Mouse (Mus musculus) CH12.LX (cell line): ENCODE data around the gene Evx2. TPM values are rescaled to one million over a fixed set of nuclear protein-coding genes. Genes with fewer than 3 reads are reported as not detected.

Experiments
- DNase-seq: peaks from one replicate; pipeline ENCODE4 v3.0.0-alpha.2; 2013; ENCODE audit errors: extremely low read depth
- H3K27ac ChIP-seq: 2 replicates; pipeline ENCODE4 v1.5.1; 2012; ENCODE audit warnings: low read depth, mild to moderate bottlenecking, control low read depth, moderate library complexity; ENCODE audit not compliant: insufficient read depth
- H3K27me3 ChIP-seq: replicated peaks from 2 replicates; pipeline ENCODE3; 2012; ENCODE audit warnings: inconsistent platforms
- H3K36me3 ChIP-seq, 2 experiments: replicated peaks in 1 of 2; 2 replicates each; pipeline versions ENCODE3 to v1.6.1; 2012; ENCODE audit warnings: inconsistent platforms in 1 of 2, low read length in 1 of 2, mild to moderate bottlenecking in 1 of 2, mixed read lengths in 1 of 2, moderate library complexity in 1 of 2; ENCODE audit not compliant: control insufficient read depth in 1 of 2, insufficient read depth in 1 of 2
- H3K4me1 ChIP-seq, 2 experiments: 2 replicates each; pipeline ENCODE4 v1.6.1; 2012; ENCODE audit warnings: inconsistent platforms in 1 of 2, moderate library complexity in 1 of 2; ENCODE audit not compliant: insufficient read depth in 2 of 2, control insufficient read depth in 1 of 2
- H3K4me2 ChIP-seq: 2 replicates; pipeline ENCODE4 v1.6.1; 2012; ENCODE audit warnings: low read depth, mild to moderate bottlenecking, control low read depth; ENCODE audit not compliant: poor library complexity, insufficient read depth, severe bottlenecking
- H3K4me3 ChIP-seq, 3 experiments: fragments of 150-350 bp in 1 of 3; sonication (generic) in 1 of 3; replicated peaks in 1 of 3; 2 replicates each; pipeline versions ENCODE3 to v1.5.1; 2011 to 2012; ENCODE audit warnings: low read depth in 2 of 3, low read length in 2 of 3, mild to moderate bottlenecking in 2 of 3, moderate library complexity in 2 of 3, control low read depth in 1 of 3, improper control_type of control experiment in 1 of 3, inconsistent platforms in 1 of 3, mixed read lengths in 1 of 3; ENCODE audit not compliant: poor library complexity in 1 of 3
- H3K79me2 ChIP-seq: replicated peaks from 2 replicates; pipeline ENCODE4 v1.6.1; 2012; ENCODE audit warnings: mild to moderate bottlenecking, moderate library complexity; ENCODE audit not compliant: control insufficient read depth, poor library complexity, insufficient read depth, severe bottlenecking; ENCODE audit errors: extremely low read depth
- H3K9ac ChIP-seq: 2 replicates; pipeline ENCODE4 v1.6.1; 2012; ENCODE audit warnings: low read depth, mild to moderate bottlenecking, control low read depth, moderate library complexity; ENCODE audit not compliant: insufficient read depth
- H3K9me3 ChIP-seq: replicated peaks from 2 replicates; pipeline ENCODE3; 2012; ENCODE audit warnings: low read length, inconsistent platforms, mixed read lengths
- CHD1 ChIP-seq: IDR thresholded peaks from 2 replicates; pipeline ENCODE4 v1.6.1; 2012; ENCODE audit warnings: low read depth, low read length, improper control_type of control experiment, inconsistent platforms
- CTCF ChIP-seq, 2 experiments: IDR thresholded peaks in 1 of 2; conservative IDR thresholded peaks in 1 of 2; 2 replicates each; pipeline ENCODE4 v1.5.1; 2011 to 2012; ENCODE audit warnings: low read depth in 2 of 2, low read length in 2 of 2, improper control_type of control experiment in 1 of 2, inconsistent platforms in 1 of 2, mild to moderate bottlenecking in 1 of 2, moderate library complexity in 1 of 2
- ETS1 ChIP-seq: conservative IDR thresholded peaks from 2 replicates; pipeline ENCODE4 v1.6.1; 2012; ENCODE audit warnings: low read depth, mild to moderate bottlenecking, inconsistent platforms, low read length, improper control_type of control experiment, moderate library complexity
- HCFC1 ChIP-seq: IDR thresholded peaks from 2 replicates; pipeline ENCODE4 v1.6.1; 2012; ENCODE audit warnings: low read depth, mild to moderate bottlenecking, inconsistent platforms, low read length, improper control_type of control experiment
- KAT2A ChIP-seq: IDR thresholded peaks from 2 replicates; pipeline ENCODE4 v1.6.1; 2012; ENCODE audit warnings: low read length, improper control_type of control experiment, inconsistent platforms; ENCODE audit not compliant: insufficient replicate concordance
- MAX ChIP-seq: IDR thresholded peaks from 2 replicates; pipeline ENCODE4 v1.6.1; 2011; ENCODE audit warnings: low read length, improper control_type of control experiment
- MYC ChIP-seq: IDR thresholded peaks from 2 replicates; pipeline ENCODE4 v1.6.1; 2011; ENCODE audit warnings: low read depth, mild to moderate bottlenecking, improper control_type of control experiment, low read length
- PAX5 ChIP-seq: IDR thresholded peaks from 2 replicates; pipeline ENCODE4 v1.6.1; 2012; ENCODE audit warnings: low read length, inconsistent platforms, mixed read lengths
- RAD21 ChIP-seq: IDR thresholded peaks from 2 replicates; pipeline ENCODE4 v1.6.1; 2011; ENCODE audit warnings: low read depth, mild to moderate bottlenecking, low read length, improper control_type of control experiment, moderate library complexity
- SIN3A ChIP-seq: IDR thresholded peaks from 2 replicates; pipeline ENCODE4 v1.6.1; 2012; ENCODE audit warnings: low read length, improper control_type of control experiment, inconsistent platforms
- UBTF ChIP-seq: IDR thresholded peaks from 2 replicates; pipeline ENCODE4 v1.6.1; 2012; ENCODE audit warnings: low read depth, mild to moderate bottlenecking, inconsistent platforms, low read length, improper control_type of control experiment, moderate library complexity
- ZKSCAN1 ChIP-seq: IDR thresholded peaks from 2 replicates; pipeline ENCODE4 v1.6.1; 2012; ENCODE audit warnings: low read depth, inconsistent platforms, low read length, improper control_type of control experiment, borderline replicate concordance
- ZNF384 ChIP-seq: IDR thresholded peaks from 2 replicates; pipeline ENCODE4 v1.6.1; 2012; ENCODE audit warnings: low read depth, low read length, improper control_type of control experiment, inconsistent platforms
- dilution Hi-C: fragments of 300-500 bp; cut with MboI; formaldehyde crosslinking; loops from 2 replicates; pipeline ENCODE4 v1.14.3; 2020; ENCODE audit warnings: low sequenced_read_pairs; ENCODE audit not compliant: extremely low pct_unique_long_range_greater_than_20kb, extremely low pct_ligation_motif_present
- in situ Hi-C: fragments of 300-500 bp; cut with MboI; formaldehyde crosslinking; loops from 3 replicates; pipeline ENCODE4 v1.14.3; 2019; ENCODE audit warnings: low sequenced_read_pairs, low pct_ligation_motif_present, low pct_unique_long_range_greater_than_20kb, mixed read lengths
- polyA plus RNA-seq: library from polyadenylated mRNA; unstranded; fragments of >175 nt; gene quantifications from 2 replicates; pipeline ENCODE4 v1.2.1, GENCODE M21; 2012; ENCODE audit warnings: low read depth; ENCODE audit not compliant: insufficient read length
- total RNA-seq, 2 experiments: library from RNA; depleted of rRNA; stranded (reverse); fragments of 300-350 nt in 1 of 2; fragments of >200 nt in 1 of 2; gene quantifications; 2 replicates each; pipeline ENCODE4 v1.2.3; 2012 to 2014

Evx2 gene
- total and polyA plus RNA-seq, 3 experiments, result not detected

- dilution Hi-C loops (no loop called here), in situ Hi-C loops (loop anchor here (10.0 to 25.0 kb wide), 3 partner anchors 374 to 1081 kb away; partner anchors contain the start of gene Chrna1)
- H3K9ac ChIP-seq, result no peak overlapping the region
- DNase-seq, result no peak
- peaks cover 0 to 5% of the 10 kb centered on the region in 2 experiments; a peak in 1 of 4 replicates for H3K4me1 ChIP-seq
- no peak for TF ChIP-seq ETS1
- no peak for TF ChIP-seq CTCF (conservative IDR thresholded peaks at IDR 0.05 in 1 of 2, IDR thresholded peaks at IDR 0.05 in 1 of 2; ENCODE audit: low read depth in 2 of 2, low read length in 2 of 2)
- no peak for TF ChIP-seq CHD1
- no peak for TF ChIP-seq SIN3A
- no peak for TF ChIP-seq PAX5
- no peak for TF ChIP-seq MYC
- no peak for TF ChIP-seq HCFC1
- TF ChIP-seq UBTF, result no peak
- H3K27me3 ChIP-seq, result no peaks in the 10 kb centered on the region
- no peak overlapping the region for H3K4me2 ChIP-seq
- no peak overlapping the region for H3K27ac ChIP-seq
- peaks cover 11% of the 10 kb centered on the region for H3K9me3 ChIP-seq
- no peaks in the 10 kb centered on the region for H3K79me2 ChIP-seq
- H3K36me3 ChIP-seq, result no peaks in the 10 kb centered on the region
- H3K4me3 ChIP-seq, result no peak overlapping the region
Observed at GRCm38 (mm10) chr2:74668370-74669229, 9.2 kb upstream of the Evx2 start.

GRCm38 (mm10) chr2:74667842-74668357 lies 8.5 kb upstream of the Evx2 start, which contains the start of gene Hoxd13:
Hoxd13 (plus strand) TSS chr2:74668310.
- no peak within 1 kb of the TSS for H3K27ac ChIP-seq
- no peaks in the 10 kb centered on the region for H3K79me2 ChIP-seq
- H3K4me3 ChIP-seq, result no peak within 1 kb of the TSS
- H3K4me1 ChIP-seq, result peaks cover 0 to 10% of the 10 kb centered on the region in 2 experiments; a peak in 2 of 4 replicates
- H3K4me2 ChIP-seq, result no peak within 1 kb of the TSS
- H3K36me3 ChIP-seq, result no peaks in the 10 kb centered on the region
- H3K9ac ChIP-seq, result no peak within 1 kb of the TSS
- in situ Hi-C loops, result loop anchor here (10.0 to 25.0 kb wide), 3 partner anchors 373 to 1081 kb away; partner anchors contain the start of gene Chrna1
- H3K27me3 ChIP-seq, result no peaks in the 10 kb centered on the region
- DNase-seq, result no peak
- TF ChIP-seq RAD21 (no peak), SIN3A (no peak), KAT2A (no peak), MAX (no peak), ZNF384 (no peak), ZKSCAN1 (no peak)
- peaks cover 11% of the 10 kb centered on the region for H3K9me3 ChIP-seq
- dilution Hi-C loops, result no loop called here
